Mouse (Mus musculus) E14TG2a.4 (cell line): ENCODE measurements around the gene Snap47.
A peak's percentile ranks its signal among the peaks of the same experiment; 100 is the strongest.

ENCODE experiments used
- H3K27me3 ChIP-seq: 2 replicates; pipeline ENCODE4 v1.6.1; 2014; ENCODE audit warnings: low read length, control low read depth; ENCODE audit not compliant: insufficient read depth
- H3K36me3 ChIP-seq: 2 replicates; pipeline ENCODE4 v1.6.1; 2014; ENCODE audit warnings: low read length, control low read depth; ENCODE audit not compliant: insufficient read depth
- H3K4me1 ChIP-seq: replicated peaks from 2 replicates; pipeline ENCODE4 v1.6.1; 2014; ENCODE audit warnings: low read depth, low read length, control low read depth
- H3K4me3 ChIP-seq: replicated peaks from 2 replicates; pipeline ENCODE4 v1.5.1; 2014; ENCODE audit warnings: mild to moderate bottlenecking, low read length
- H3K9me3 ChIP-seq: 2 replicates; pipeline ENCODE4 v1.6.1; 2014; ENCODE audit warnings: low read length, control low read depth
- CTCF ChIP-seq: conservative IDR thresholded peaks from 2 replicates; pipeline ENCODE4 v1.5.1; 2014; ENCODE audit warnings: low read length
- NANOG ChIP-seq: IDR thresholded peaks from 2 replicates; pipeline ENCODE4 v1.6.1; 2014; ENCODE audit warnings: borderline replicate concordance, low read length, mixed read lengths
- POU5F1 ChIP-seq: IDR thresholded peaks from 2 replicates; pipeline ENCODE4 v1.6.1; 2014; ENCODE audit warnings: low read length, borderline replicate concordance

Snap47 gene

GRCm38 (mm10) chr11:59460459-59460858 is 9.5 kb upstream of the Snap47 start:
- no peak overlapping the region for H3K4me3 ChIP-seq
- H3K9me3 ChIP-seq = no peaks in the 10 kb centered on the region
- no peak for TF ChIP-seq NANOG
- no peak for TF ChIP-seq CTCF
- no peak for TF ChIP-seq POU5F1
- H3K27me3 ChIP-seq = no peaks in the 10 kb centered on the region
- peaks cover 78% of the 10 kb centered on the region for H3K36me3 ChIP-seq
- H3K4me1 ChIP-seq = peaks cover 29% of the 10 kb centered on the region

- H3K4me1 ChIP-seq = peaks cover 29% of the 10 kb centered on the region
- H3K9me3 ChIP-seq = no peaks in the 10 kb centered on the region
- H3K4me3 ChIP-seq = no peak overlapping the region
- no peaks in the 10 kb centered on the region for H3K27me3 ChIP-seq
- TF ChIP-seq POU5F1 = no peak
- no peak for TF ChIP-seq CTCF
- TF ChIP-seq NANOG = no peak
- peaks cover 88% of the 10 kb centered on the region for H3K36me3 ChIP-seq
These were observed 8.0 kb upstream of the Snap47 start for GRCm38 (mm10) chr11:59458973-59459372.

GRCm38 (mm10) chr11:59456891-59457290 is 5.9 kb upstream of the Snap47 start:
- no peak overlapping the region for H3K4me3 ChIP-seq
- no peaks in the 10 kb centered on the region for H3K27me3 ChIP-seq
- H3K9me3 ChIP-seq = no peaks in the 10 kb centered on the region
- H3K36me3 ChIP-seq = peaks cover 87% of the 10 kb centered on the region
- H3K4me1 ChIP-seq = peaks cover 29% of the 10 kb centered on the region
- no peak for TF ChIP-seq NANOG
- no peak for TF ChIP-seq POU5F1
- no peak for TF ChIP-seq CTCF

GRCm38 (mm10) chr11:59456346-59456745 is 5.4 kb upstream of the Snap47 start:
- Histone ChIP-seq H3K4me1 (peaks cover 34% of the 10 kb centered on the region), H3K27me3 (no peaks in the 10 kb centered on the region), H3K4me3 (no peak overlapping the region), H3K36me3 (peaks cover 90% of the 10 kb centered on the region), H3K9me3 (no peaks in the 10 kb centered on the region)
- TF ChIP-seq CTCF (no peak), POU5F1 (no peak), NANOG (no peak)

GRCm38 (mm10) chr11:59450230-59450771 is 685 bp downstream of the Snap47 start:
- peaks cover 41% of the 10 kb centered on the region for H3K4me1 ChIP-seq
- H3K9me3 ChIP-seq = no peaks in the 10 kb centered on the region
- TF ChIP-seq CTCF (no peak), NANOG (no peak), POU5F1 (no peak)
- H3K27me3 ChIP-seq = no peaks in the 10 kb centered on the region
- H3K4me3 ChIP-seq = peak overlapping the region; percentile 95
- H3K36me3 ChIP-seq = peaks cover 62% of the 10 kb centered on the region

- H3K9me3 ChIP-seq = no peaks in the 10 kb centered on the region
- H3K36me3 ChIP-seq = peaks cover 58% of the 10 kb centered on the region
- TF ChIP-seq NANOG (no peak), POU5F1 (no peak), CTCF (no peak)
- peaks cover 46% of the 10 kb centered on the region for H3K4me1 ChIP-seq
- H3K4me3 ChIP-seq = peak within 1 kb of the TSS; percentile 95
- no peaks in the 10 kb centered on the region for H3K27me3 ChIP-seq
These were observed 1.2 kb downstream of the Snap47 start, which contains the start of gene Jmjd4 for GRCm38 (mm10) chr11:59449741-59450229. Gene Jmjd4, plus strand, starts transcription at chr11:59450045.

GRCm38 (mm10) chr11:59443102-59443501 is 7.9 kb downstream of the Snap47 start:
- no peak overlapping the region for H3K4me3 ChIP-seq
- TF ChIP-seq POU5F1 (no peak), NANOG (no peak), CTCF (peak; percentile 54)
- H3K9me3 ChIP-seq = peaks cover 4% of the 10 kb centered on the region; the same call in 1 of the 2 replicates

GRCm38 (mm10) chr11:59437954-59438353 is 13.0 kb downstream of the Snap47 start:
- peaks cover 1% of the 10 kb centered on the region; the same call in 1 of the 2 replicates for H3K9me3 ChIP-seq
- no peaks in the 10 kb centered on the region for H3K4me1 ChIP-seq
- no peak overlapping the region for H3K4me3 ChIP-seq
- H3K27me3 ChIP-seq = no peaks in the 10 kb centered on the region
- H3K36me3 ChIP-seq = peaks cover 57% of the 10 kb centered on the region
- TF ChIP-seq CTCF (no peak), POU5F1 (no peak), NANOG (no peak)

More at GRCm38 (mm10) chr11:59443102-59443501, 7.9 kb downstream of the Snap47 start:
- H3K27me3 ChIP-seq = no peaks in the 10 kb centered on the region
- H3K36me3 ChIP-seq = peaks cover 40% of the 10 kb centered on the region
- H3K4me1 ChIP-seq = peaks cover 27% of the 10 kb centered on the region
